Mouse (Mus musculus): ENCODE results near the gene Gm20388.

- no peak for TF ChIP-seq CTCF (IDR thresholded peaks at IDR 0.05; ENCODE audit: low read depth, low read length)
- no peak for TF ChIP-seq GATA1 (IDR thresholded peaks at IDR 0.05; ENCODE audit: borderline replicate concordance, low read length)
- TF ChIP-seq TAL1 (conservative IDR thresholded peaks at IDR 0.05; ENCODE audit: low read depth, low read length): no peak
- TF ChIP-seq POLR2AphosphoS5 (IDR thresholded peaks at IDR 0.05; ENCODE audit: insufficient replicate concordance, low read depth, low read length): no peak
- TF ChIP-seq GATA2 (IDR thresholded peaks at IDR 0.05; ENCODE audit: borderline replicate concordance, low read depth, low read length): no peak
Observed at GRCm38 (mm10) chr8:120265471-120265870, 354.8 kb downstream of the Gm20388 start.

Data from G1E (cell line).